Mouse (Mus musculus) layer of hippocampus, adult 6 months (tissue): ENCODE data around the gene Arhgap11a. TPM values are rescaled to one million over a fixed set of nuclear protein-coding genes. Genes with fewer than 3 reads are reported as not detected.

Experiments used
- long read RNA-seq, 2 experiments: library from polyadenylated mRNA; unstranded; transcript quantifications; one replicate each; pipeline ENCODE4 v2.0.0; 2019 to 2020
- polyA plus RNA-seq: library from polyadenylated mRNA; unstranded; fragments of <200 nt; fragmentation: Nextera tagmentation; gene quantifications from 2 replicates; pipeline ENCODE4 v1.2.3, GENCODE M21; 2021

Arhgap11a gene
- 0.33 and 0.41 TPM in 2 replicates for polyA plus RNA-seq
- long read RNA-seq, experiment 1, partial matches to known transcripts: 1 of 5 reads
- long read RNA-seq, experiment 1, other reads (novel, unspliced or antisense): 4 of 5 reads
- long read RNA-seq, experiment 2, full-length matches to known transcripts: 7 of 9 reads
- long read RNA-seq, experiment 2, partial matches to known transcripts: 1 of 9 reads
- long read RNA-seq, experiment 2, other reads (novel, unspliced or antisense): 1 of 9 reads

DNA sequence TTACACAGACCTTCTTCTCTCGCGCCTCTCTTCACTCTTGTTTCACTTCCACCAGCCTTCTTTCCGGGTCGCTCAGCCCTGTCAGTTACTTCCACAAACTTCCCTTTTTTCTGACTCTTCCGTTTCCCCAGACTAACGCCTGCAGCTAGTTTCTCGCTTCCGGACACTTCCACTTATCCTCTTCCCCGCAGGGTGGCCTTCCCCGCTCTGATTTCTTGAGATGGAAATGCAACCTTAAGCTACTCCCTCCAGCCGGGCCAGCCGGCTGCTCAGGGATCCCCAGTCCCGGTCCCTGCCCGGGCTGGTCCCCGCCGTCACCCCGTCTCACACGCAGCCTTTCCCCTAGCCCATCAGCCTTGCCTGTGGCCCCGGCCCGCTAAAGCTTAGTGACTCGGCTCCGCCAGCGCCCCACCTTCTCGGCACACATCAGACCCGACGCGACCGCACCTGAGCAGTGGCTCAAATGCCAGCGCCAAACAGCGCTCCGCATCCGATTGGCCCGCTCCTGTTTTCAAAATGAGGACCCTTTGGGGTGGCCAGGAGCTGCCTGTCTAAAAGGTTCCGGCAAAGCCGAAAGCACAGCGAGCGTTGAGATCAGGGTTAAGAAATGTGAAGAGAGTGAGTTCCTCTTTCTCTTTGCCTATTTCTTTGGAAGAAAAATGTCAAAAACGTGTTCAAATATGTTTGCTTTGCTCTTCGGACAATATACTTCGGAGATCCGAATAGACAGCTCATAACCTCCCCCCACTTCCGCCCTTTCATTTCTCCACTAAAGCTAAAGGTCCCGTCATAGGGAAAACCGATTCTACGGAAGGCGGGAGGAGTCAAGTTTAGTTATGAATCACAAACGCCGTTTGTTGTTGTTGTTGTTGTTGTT, at the start of gene Arhgap11a:
Arhgap11a (minus strand) TSS at position 417 of the 877 bp plus-strand sequence.

GRCm38 (mm10) chr2:113828943-113829882, 19.2 kb downstream of the Arhgap11a start, which contains the start of gene Scg5:
TSS of gene Scg5 (minus strand) at chr2:113829121.

Other genes starting within 250 kb of the Arhgap11a start
- 0.65 and 1.1 TPM in 2 replicates for gene Grem1, start 90.0 kb downstream of the Arhgap11a start, polyA plus RNA-seq
- 335 and 363 TPM in 2 replicates for gene Scg5, start 19.5 kb downstream of the Arhgap11a start, polyA plus RNA-seq
- 0.44 and 0.58 TPM in 2 replicates for gene Gjd2, start 165.0 kb upstream of the Arhgap11a start, polyA plus RNA-seq
- not detected in 2 replicates for gene Actc1, start 204.9 kb upstream of the Arhgap11a start, polyA plus RNA-seq